ENCODE assay signal across 8 mouse cellular contexts in the genomic region with DNA sequence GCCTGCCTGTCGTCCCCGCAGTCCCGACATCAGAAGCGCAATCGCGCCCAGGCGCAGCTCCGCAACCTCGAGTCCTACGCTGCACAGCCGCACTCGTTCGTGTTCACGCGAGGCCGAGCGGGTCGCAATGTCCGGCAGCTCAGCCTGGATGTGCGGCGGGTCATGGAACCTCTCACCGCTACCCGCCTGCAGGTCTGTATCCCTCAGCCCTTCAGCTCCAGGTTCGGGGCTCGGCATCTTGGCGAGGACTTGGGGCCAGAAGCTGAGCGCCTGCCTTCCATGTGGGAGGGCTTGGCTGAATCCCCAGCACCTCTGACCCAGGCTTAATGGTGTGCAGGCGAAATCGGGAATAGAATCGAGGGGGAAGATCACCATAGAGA. TPM values are rescaled to one million over a fixed set of nuclear protein-coding genes. Genes with fewer than 3 reads are reported as not detected.
A peak's percentile ranks its signal among the peaks of the same experiment; 100 is the strongest.
DNase-seq lines count a peak whose midpoint lies in the region; ATAC-seq and TF ChIP-seq lines count a peak whose summit lies in the region.

No protein-coding gene starts in this region.

- H3K79me2 ChIP-seq in heart, adult 2 months (replicated peaks; ENCODE audit: control insufficient read depth, insufficient read depth, low read length): no peaks in the 10 kb centered on the region
- H3K79me2 ChIP-seq in C2C12 (ENCODE audit: control insufficient read depth, insufficient read depth): peaks cover 37% of the 10 kb centered on the region

- H3K36me3 ChIP-seq in heart, adult 2 months (ENCODE audit: control insufficient read depth, insufficient read depth, low read length): no peaks in the 10 kb centered on the region
- H3K36me3 ChIP-seq in C2C12 (ENCODE audit: control insufficient read depth, insufficient read depth): peaks cover 41% of the 10 kb centered on the region
- peaks cover 17% of the 10 kb centered on the region for H3K36me3 ChIP-seq in forebrain, embryonic 11.5 days (ENCODE audit: control insufficient read depth, insufficient read depth, low read length)
- H3K36me3 ChIP-seq in liver, embryonic 13.5 days: peaks cover 42% of the 10 kb centered on the region

- peak overlapping the region; percentile 73 for H3K4me3 ChIP-seq in heart, adult 2 months
- H3K4me3 ChIP-seq in C2C12 (ENCODE audit: insufficient read depth, poor library complexity, severe bottlenecking): peak overlapping the region; percentile 90
- peak overlapping the region; percentile 90 for H3K4me3 ChIP-seq in forebrain, embryonic 11.5 days (ENCODE audit: low read depth, low read length)
- peak overlapping the region; percentile 95 for H3K4me3 ChIP-seq in liver, embryonic 13.5 days (replicated peaks)

- TF ChIP-seq CTCF in heart, adult 2 months (IDR thresholded peaks at IDR 0.05): no peak
- TF ChIP-seq CTCF in C2C12 (IDR thresholded peaks at IDR 0.05; ENCODE audit: control insufficient read depth, insufficient read depth, insufficient read length): no peak

- H3K4me1 ChIP-seq in heart, adult 2 months (ENCODE audit: control insufficient read depth, insufficient read depth, low read length): no peaks in the 10 kb centered on the region
- H3K4me1 ChIP-seq in forebrain, embryonic 11.5 days (replicated peaks; ENCODE audit: control insufficient read depth, insufficient read depth, low read length): 0 out of 2 replicates have a peak, but pooled peaks cover 5% of the 10 kb centered on the region
- H3K4me1 ChIP-seq in liver, embryonic 13.5 days (replicated peaks): peaks cover 44% of the 10 kb centered on the region

- H3K79me3 ChIP-seq in C2C12 (ENCODE audit: low read depth): peaks cover 22% of the 10 kb centered on the region

- intact Hi-C loops in heart, adult 2 months (cut with DNase I): no loop called here
- intact Hi-C loops in heart, postnatal 10 days (cut with DNase I): no loop called here

- no peak for TF ChIP-seq EP300 in heart, adult 2 months (IDR thresholded peaks at IDR 0.05; ENCODE audit: insufficient read depth, low read depth, low read length)

- peak overlapping the region; percentile 98 for H3ac ChIP-seq in C2C12 (ENCODE audit: control insufficient read depth, insufficient read length, low read depth)

- no peaks in the 10 kb centered on the region for H3K9me3 ChIP-seq in forebrain, embryonic 11.5 days (ENCODE audit: control insufficient read depth, low read length)
- H3K9me3 ChIP-seq in liver, embryonic 13.5 days (replicated peaks): no peaks in the 10 kb centered on the region

- H3K4me2 ChIP-seq in forebrain, embryonic 11.5 days (ENCODE audit: low read depth, low read length, severe bottlenecking): peak overlapping the region; percentile 68
- H3K4me2 ChIP-seq in liver, embryonic 13.5 days: peak overlapping the region; percentile 95

- WGBS in heart, adult 2 months: under 1% methylated on average over 30 of the region's 30 CpGs
- under 1% methylated on average over 27 of the region's 30 CpGs for WGBS in forebrain, embryonic 11.5 days
- WGBS in liver, embryonic 13.5 days (ENCODE audit: insufficient replicate concordance): under 1% methylated on average over 30 of the region's 30 CpGs

- no peaks in the 10 kb centered on the region for H3K27me3 ChIP-seq in heart, adult 2 months (ENCODE audit: control insufficient read depth, insufficient read depth, low read length)
- no peaks in the 10 kb centered on the region for H3K27me3 ChIP-seq in C2C12 (ENCODE audit: control insufficient read depth, insufficient read depth, insufficient read length)
- no peaks in the 10 kb centered on the region for H3K27me3 ChIP-seq in forebrain, embryonic 11.5 days (ENCODE audit: control insufficient read depth, insufficient read depth, low read length)
- no peaks in the 10 kb centered on the region for H3K27me3 ChIP-seq in liver, embryonic 13.5 days

- TF ChIP-seq POLR2A in heart, adult 2 months (IDR thresholded peaks at IDR 0.05; ENCODE audit: insufficient read depth, low read depth, low read length): no peak

- DNase-seq in heart, adult 2 months: no peak
- DNase-seq in heart, postnatal 10 days: no peak
- DNase-seq in forebrain, embryonic 11.5 days (ENCODE audit: low spot score): no peak
- no peak for DNase-seq in liver, embryonic 13.5 days
- DNase-seq in gastrocnemius, postnatal 25 days: no peak
- DNase-seq in frontal cortex, adult 2 months (ENCODE audit: extremely low spot score in 1 of 2, low spot score in 1 of 2): no peak

- peak overlapping the region; percentile 71 for H3K9ac ChIP-seq in heart, adult 2 months (ENCODE audit: low read depth, low read length)
- peak overlapping the region; percentile 91 for H3K9ac ChIP-seq in forebrain, embryonic 11.5 days (ENCODE audit: low read length)
- H3K9ac ChIP-seq in liver, embryonic 13.5 days: peak overlapping the region; percentile 96

- ATAC-seq in forebrain, embryonic 11.5 days (replicated peaks; ENCODE audit: low FRiP score): peak; percentile 52
- peak; percentile 11 for ATAC-seq in liver, embryonic 13.5 days (ENCODE audit: low read depth)
- no peak for ATAC-seq in monocyte, adult 5-6 weeks (replicated peaks; ENCODE audit: insufficient number of reproducible peaks, low FRiP score, low TSS enrichment, poor library complexity, severe bottlenecking)

- peak overlapping the region; percentile 98 for H3K27ac ChIP-seq in heart, adult 2 months
- H3K27ac ChIP-seq in forebrain, embryonic 11.5 days (ENCODE audit: low read depth, low read length): no peak overlapping the region
- H3K27ac ChIP-seq in liver, embryonic 13.5 days: peak overlapping the region; percentile 90

TF ChIP-seq in C2C12, 6 proteins besides CTCF, POLR2A, EP300 and RAD21:
- TF ChIP-seq FOSL1 (IDR thresholded peaks at IDR 0.05; ENCODE audit: insufficient read depth, low read length, poor library complexity, severe bottlenecking) (no peak), CEBPB (IDR thresholded peaks at IDR 0.05; ENCODE audit: low read depth) (no peak), MYOG (IDR thresholded peaks at IDR 0.05; ENCODE audit: control insufficient read depth, extremely low read depth, insufficient read length) (no peak), MYOD1 (IDR thresholded peaks at IDR 0.05; ENCODE audit: control insufficient read depth, insufficient read length, low read depth) (no peak), USF1 (IDR thresholded peaks at IDR 0.05; ENCODE audit: low read depth) (no peak), MAX (IDR thresholded peaks at IDR 0.05) (no peak)

RNA-seq across cellular contexts. Expression of gene Ppan, which starts 0.4 kb away (rescaled TPM):
- 1 to 10 TPM; 5.9 to 6.7 TPM for total RNA-seq in heart, adult 2 months (2021)
- 11.9 and 18.8 TPM in 2 replicates for polyA plus RNA-seq in heart, adult 2 months (2012; rRNA removed)
- 10 to 100 TPM; 13.2 to 13.9 TPM for total RNA-seq in heart, postnatal 10 days (2021)
- 88.3 TPM for polyA plus RNA-seq in C2C12 (2012; fragmentation: generic; extraction: Trizol)
- polyA plus RNA-seq in forebrain, embryonic 11.5 days (2014; fragmentation: Nextera tagmentation; extraction: Ambion mirVana): 71.2 and 75.1 TPM in 2 replicates
- 89.6 and 90.5 TPM in 2 replicates for polyA plus RNA-seq in liver, embryonic 13.5 days (2015; fragmentation: Nextera tagmentation; extraction: Ambion mirVana)
- total RNA-seq in monocyte, adult 5-6 weeks (2017): 24.4 to 44.1 TPM (median 26.9 TPM) in 3 replicates
- total RNA-seq in gastrocnemius, postnatal 25 days (2021): 1 to 10 TPM; 7.4 to 7.7 TPM
- 48.3 and 49.1 TPM in 2 replicates for polyA plus RNA-seq in frontal cortex, adult 2 months (2012; rRNA removed)

RNA-seq across cellular contexts. Expression of gene Angptl6, which starts 8.8 kb away (rescaled TPM):
- total RNA-seq in heart, adult 2 months (2021): 1 to 10 TPM; 3.9 to 4.0 TPM
- polyA plus RNA-seq in heart, adult 2 months (2012; rRNA removed): 4.0 and 5.4 TPM in 2 replicates
- 1 to 10 TPM; 1.7 to 1.8 TPM for total RNA-seq in heart, postnatal 10 days (2021)
- polyA plus RNA-seq in C2C12 (2012; fragmentation: generic; extraction: Trizol): 0.92 TPM
- polyA plus RNA-seq in forebrain, embryonic 11.5 days (2014; fragmentation: Nextera tagmentation; extraction: Ambion mirVana): 4.3 and 5.3 TPM in 2 replicates
- 9.4 and 10.1 TPM in 2 replicates for polyA plus RNA-seq in liver, embryonic 13.5 days (2015; fragmentation: Nextera tagmentation; extraction: Ambion mirVana)
- total RNA-seq in monocyte, adult 5-6 weeks (2017): 0.49 to 0.57 TPM in 2 of 3 replicates, not detected in the other
- 1 to 10 TPM; 4.1 to 4.6 TPM for total RNA-seq in gastrocnemius, postnatal 25 days (2021)
- polyA plus RNA-seq in frontal cortex, adult 2 months (2012; rRNA removed): 11.5 and 13.6 TPM in 2 replicates

RNA-seq across cellular contexts. Expression of gene Eif3g, which starts 10.0 kb away (rescaled TPM):
- 100 to 1,000 TPM; 101 to 113 TPM for total RNA-seq in heart, adult 2 months (2021)
- polyA plus RNA-seq in heart, adult 2 months (2012; rRNA removed): 69.6 and 69.9 TPM in 2 replicates
- 100 to 1,000 TPM; 109 to 113 TPM for total RNA-seq in heart, postnatal 10 days (2021)
- 247 TPM for polyA plus RNA-seq in C2C12 (2012; fragmentation: generic; extraction: Trizol)
- polyA plus RNA-seq in forebrain, embryonic 11.5 days (2014; fragmentation: Nextera tagmentation; extraction: Ambion mirVana): 334 and 367 TPM in 2 replicates
- polyA plus RNA-seq in liver, embryonic 13.5 days (2015; fragmentation: Nextera tagmentation; extraction: Ambion mirVana): 282 and 290 TPM in 2 replicates
- 87.5 to 120 TPM (median 97.3 TPM) in 3 replicates for total RNA-seq in monocyte, adult 5-6 weeks (2017)
- total RNA-seq in gastrocnemius, postnatal 25 days (2021): 100 to 1,000 TPM in 1 of 2 experiments, 10 to 100 TPM in 1; 90.9 to 101 TPM
- polyA plus RNA-seq in frontal cortex, adult 2 months (2012; rRNA removed): 115 and 117 TPM in 2 replicates

RNA-seq across cellular contexts. Expression of gene A230050P20Rik, which starts 19.9 kb away (rescaled TPM):
- 1 to 10 TPM; 3.9 to 4.3 TPM for total RNA-seq in heart, adult 2 months (2021)
- polyA plus RNA-seq in heart, adult 2 months (2012; rRNA removed): 16.4 and 21.2 TPM in 2 replicates
- 1 to 10 TPM; 6.5 to 7.2 TPM for total RNA-seq in heart, postnatal 10 days (2021)
- 11.8 TPM for polyA plus RNA-seq in C2C12 (2012; fragmentation: generic; extraction: Trizol)
- polyA plus RNA-seq in forebrain, embryonic 11.5 days (2014; fragmentation: Nextera tagmentation; extraction: Ambion mirVana): 1.3 and 1.6 TPM in 2 replicates
- 4.2 and 4.8 TPM in 2 replicates for polyA plus RNA-seq in liver, embryonic 13.5 days (2015; fragmentation: Nextera tagmentation; extraction: Ambion mirVana)
- total RNA-seq in monocyte, adult 5-6 weeks (2017): 5.2 to 12.0 TPM (median 11.8 TPM) in 3 replicates
- total RNA-seq in gastrocnemius, postnatal 25 days (2021): 1 to 10 TPM; 1.7 to 2.7 TPM
- polyA plus RNA-seq in frontal cortex, adult 2 months (2012; rRNA removed): 227 and 254 TPM in 2 replicates
